Mouse (Mus musculus): Measurements from ENCODE around the gene Fam209. TPM values are rescaled to one million over a fixed set of nuclear protein-coding genes. Genes with fewer than 3 reads are reported as not detected.

The Fam209 gene
- polyA plus RNA-seq, 1 experiment from 2014 or later, result not detected

DNA sequence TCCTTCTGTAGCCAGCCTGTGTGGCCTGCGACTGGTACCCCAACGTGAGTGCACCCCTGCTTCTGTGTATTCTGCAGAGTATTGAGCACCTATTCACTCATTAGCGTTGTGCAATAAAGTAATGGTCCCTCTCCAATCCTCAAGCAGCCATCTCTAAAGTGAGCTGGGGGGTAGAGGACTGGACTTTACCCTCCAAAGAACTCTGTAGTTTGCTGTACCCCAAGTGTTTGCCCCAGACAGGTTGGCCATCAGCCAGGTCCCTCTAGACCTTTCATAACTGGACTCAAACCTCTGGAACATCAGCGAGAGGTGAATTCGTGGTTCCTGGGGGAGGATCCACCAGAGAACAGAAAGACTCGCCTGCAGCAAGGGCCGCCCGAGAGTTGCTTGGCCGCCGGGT is 19.9 kb upstream of the Fam209 start:
- DNase-seq (peak; percentile 66), ATAC-seq (peak; percentile 72)
- WGBS (ENCODE audit: insufficient replicate concordance), result 69% methylated on average over 10 of the region's 10 CpGs
- no peak overlapping the region for H3K9ac ChIP-seq (replicated peaks)
- peaks cover 7% of the 10 kb centered on the region; the same call in 1 of the 2 replicates for H3K4me1 ChIP-seq (ENCODE audit: insufficient read depth)
- H3K27ac ChIP-seq (ENCODE audit: low read depth), result peak overlapping the region; percentile 82
- no peaks in the 10 kb centered on the region for H3K9me3 ChIP-seq (ENCODE audit: low read length)
- H3K27me3 ChIP-seq (ENCODE audit: insufficient read depth, low read length), result no peaks in the 10 kb centered on the region
- H3K36me3 ChIP-seq (replicated peaks; ENCODE audit: insufficient read depth, low read length), result peaks cover 54% of the 10 kb centered on the region
- TF ChIP-seq EP300 (IDR thresholded peaks at IDR 0.05; ENCODE audit: low read depth), result no peak
- TF ChIP-seq CTCF (IDR thresholded peaks at IDR 0.05; ENCODE audit: low read depth), result no peak
- no peak overlapping the region for H3K4me3 ChIP-seq (ENCODE audit: low read depth, low read length)
- peak overlapping the region; percentile 35 for H3K4me2 ChIP-seq (ENCODE audit: low read depth, low read length)

DNA sequence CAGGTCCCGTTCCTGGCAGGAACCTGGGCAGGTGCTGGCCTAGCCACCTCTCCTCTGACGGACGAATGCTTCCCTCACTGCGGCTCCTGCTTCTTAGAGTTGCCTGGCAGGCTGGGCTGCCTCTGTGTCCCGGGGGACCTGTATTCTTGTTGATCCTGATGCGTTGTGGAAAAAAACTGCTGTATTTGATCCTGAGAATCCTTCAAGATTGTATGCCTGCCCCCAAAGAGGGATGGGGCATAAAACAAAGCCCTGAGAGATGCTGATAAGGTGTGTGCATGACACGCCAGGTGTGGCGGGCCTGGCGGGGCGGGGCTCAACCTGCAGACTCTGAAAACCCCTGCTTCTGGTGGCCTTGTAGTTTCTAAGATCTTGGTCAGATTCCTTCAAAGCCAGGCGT is 13.8 kb upstream of the Fam209 start, which contains the start of gene Gcnt7:
TSS of gene Gcnt7 (minus strand) at position 101 of the 400 bp plus-strand sequence.
- no peak within 1 kb of the TSS for H3K4me2 ChIP-seq (ENCODE audit: low read depth, low read length)
- H3K9me3 ChIP-seq (ENCODE audit: low read length), result no peaks in the 10 kb centered on the region
- ATAC-seq, result no peak
- peaks cover 27% of the 10 kb centered on the region for H3K36me3 ChIP-seq (replicated peaks; ENCODE audit: insufficient read depth, low read length)
- no peak within 1 kb of the TSS for H3K9ac ChIP-seq (replicated peaks)
- WGBS (ENCODE audit: insufficient replicate concordance), result 91% methylated on average over 11 of the region's 11 CpGs
- H3K27me3 ChIP-seq (ENCODE audit: insufficient read depth, low read length), result no peaks in the 10 kb centered on the region
- no peak within 1 kb of the TSS for H3K4me3 ChIP-seq (ENCODE audit: low read depth, low read length)
- DNase-seq, result no peak
- no peak within 1 kb of the TSS for H3K27ac ChIP-seq (ENCODE audit: low read depth)
- H3K4me1 ChIP-seq (ENCODE audit: insufficient read depth), result no peaks in the 10 kb centered on the region; the same call in 1 of the 2 replicates
- TF ChIP-seq CTCF (IDR thresholded peaks at IDR 0.05; ENCODE audit: low read depth) (no peak), EP300 (IDR thresholded peaks at IDR 0.05; ENCODE audit: low read depth) (no peak)

DNA sequence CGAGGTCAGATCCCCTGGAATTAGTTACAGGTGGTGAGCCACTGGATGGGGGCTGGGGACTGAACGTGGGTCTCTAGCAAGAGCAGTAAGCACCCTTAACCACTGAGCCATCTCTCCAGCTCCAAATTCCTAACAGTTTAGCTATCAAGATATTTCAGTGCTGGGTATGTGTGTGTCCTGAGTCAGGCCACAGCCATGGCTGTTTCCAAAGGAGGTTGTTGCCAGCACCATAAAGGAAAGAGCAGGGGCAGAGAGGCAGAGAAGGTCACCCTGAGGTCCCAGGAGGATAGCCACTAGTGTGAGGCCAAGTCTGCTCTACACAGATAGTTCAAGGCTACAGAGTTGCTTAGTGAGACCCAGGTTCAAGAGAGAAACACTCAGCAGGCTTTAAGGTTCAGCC is 11.7 kb upstream of the Fam209 start:
- DNase-seq (no peak), ATAC-seq (no peak)
- Histone ChIP-seq H3K36me3 (replicated peaks; ENCODE audit: insufficient read depth, low read length) (peaks cover 38% of the 10 kb centered on the region), H3K9ac (replicated peaks) (no peak overlapping the region), H3K27ac (ENCODE audit: low read depth) (no peak overlapping the region), H3K4me2 (ENCODE audit: low read depth, low read length) (no peak overlapping the region), H3K4me3 (ENCODE audit: low read depth, low read length) (no peak overlapping the region), H3K9me3 (ENCODE audit: low read length) (no peaks in the 10 kb centered on the region), H3K4me1 (ENCODE audit: insufficient read depth) (no peaks in the 10 kb centered on the region), H3K27me3 (ENCODE audit: insufficient read depth, low read length) (no peaks in the 10 kb centered on the region)
- 86% methylated on average over 2 of the region's 2 CpGs for WGBS (ENCODE audit: insufficient replicate concordance)
- TF ChIP-seq EP300 (IDR thresholded peaks at IDR 0.05; ENCODE audit: low read depth) (no peak), CTCF (IDR thresholded peaks at IDR 0.05; ENCODE audit: low read depth) (no peak)

DNA sequence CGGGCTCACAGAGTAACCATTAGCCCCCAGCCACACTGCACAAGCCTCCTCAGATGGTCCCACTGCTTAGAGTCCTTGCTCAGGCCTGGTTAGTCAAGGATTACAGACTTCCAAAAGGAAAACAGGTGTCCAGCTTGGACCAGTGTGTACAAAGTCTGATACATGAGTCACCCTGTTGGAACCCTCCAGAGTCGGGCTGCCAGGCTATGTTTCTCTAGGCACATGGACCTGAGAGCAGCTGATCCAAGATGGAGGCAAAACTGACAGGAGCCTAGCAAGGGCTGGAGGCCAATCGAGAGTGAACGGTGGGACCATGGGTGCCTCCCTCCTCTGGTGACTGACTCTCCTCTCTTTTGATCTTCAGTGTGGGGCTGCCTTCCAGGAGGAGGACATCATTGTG is 9.5 kb upstream of the Fam209 start:
- Histone ChIP-seq H3K4me2 (ENCODE audit: low read depth, low read length) (no peak overlapping the region), H3K36me3 (replicated peaks; ENCODE audit: insufficient read depth, low read length) (peaks cover 47% of the 10 kb centered on the region), H3K4me1 (ENCODE audit: insufficient read depth) (no peaks in the 10 kb centered on the region), H3K9ac (replicated peaks) (no peak overlapping the region), H3K4me3 (ENCODE audit: low read depth, low read length) (no peak overlapping the region), H3K27me3 (ENCODE audit: insufficient read depth, low read length) (no peaks in the 10 kb centered on the region), H3K27ac (ENCODE audit: low read depth) (no peak overlapping the region), H3K9me3 (ENCODE audit: low read length) (no peaks in the 10 kb centered on the region)
- TF ChIP-seq EP300 (IDR thresholded peaks at IDR 0.05; ENCODE audit: low read depth) (no peak), CTCF (IDR thresholded peaks at IDR 0.05; ENCODE audit: low read depth) (no peak)
- DNase-seq (no peak), ATAC-seq (no peak)
- 85% methylated on average over 4 of the region's 4 CpGs for WGBS (ENCODE audit: insufficient replicate concordance)

DNA sequence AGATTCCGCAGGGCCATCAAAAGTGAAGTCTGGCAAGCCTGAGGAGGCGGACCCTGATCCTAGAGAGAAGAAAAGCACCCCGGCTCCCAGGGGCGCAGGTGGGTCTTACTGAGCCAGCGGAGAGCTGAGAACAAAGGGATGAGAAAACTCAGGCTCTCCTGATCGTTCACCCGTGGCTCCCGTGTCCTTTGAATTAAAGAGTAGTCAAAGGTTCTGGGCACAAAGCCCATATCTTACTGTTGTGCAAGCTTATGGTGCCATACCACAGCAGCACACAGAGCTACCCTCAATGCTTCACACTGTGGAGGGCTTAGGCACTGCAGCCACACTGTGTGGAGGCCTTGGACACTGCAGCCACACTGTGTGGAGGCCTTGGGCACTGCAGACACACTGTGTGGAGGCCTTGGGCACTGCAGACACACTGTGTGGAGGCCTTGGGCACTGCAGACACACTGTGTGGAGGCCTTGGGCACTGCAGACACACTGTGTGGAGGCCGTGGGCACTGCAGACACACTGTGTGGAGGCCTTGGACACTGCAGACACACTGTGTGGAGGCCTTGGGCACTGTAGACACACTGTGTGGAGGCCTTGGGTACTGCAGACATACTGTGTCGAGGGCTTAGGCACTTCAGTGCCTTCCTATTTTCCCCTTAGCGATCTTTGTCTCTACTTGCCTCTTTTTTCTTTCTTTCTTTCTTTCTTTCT is 5.7 kb upstream of the Fam209 start:
- no peaks in the 10 kb centered on the region for H3K9me3 ChIP-seq (ENCODE audit: low read length)
- H3K4me3 ChIP-seq (ENCODE audit: low read depth, low read length), result no peak overlapping the region
- H3K4me1 ChIP-seq (ENCODE audit: insufficient read depth), result no peaks in the 10 kb centered on the region
- 83% methylated on average over 11 of the region's 11 CpGs for WGBS (ENCODE audit: insufficient replicate concordance)
- peak; percentile 43 for DNase-seq
- no peak overlapping the region for H3K9ac ChIP-seq (replicated peaks)
- ATAC-seq, result peak; percentile 80
- H3K27me3 ChIP-seq (ENCODE audit: insufficient read depth, low read length), result no peaks in the 10 kb centered on the region
- TF ChIP-seq EP300 (IDR thresholded peaks at IDR 0.05; ENCODE audit: low read depth), result no peak
- 0 out of 2 replicates have a peak, but pooled peaks have one; percentile 30 for TF ChIP-seq CTCF (IDR thresholded peaks at IDR 0.05; ENCODE audit: low read depth)
- no peak overlapping the region for H3K4me2 ChIP-seq (ENCODE audit: low read depth, low read length)
- 0 out of 2 replicates have a peak overlapping the region, but pooled peaks have one; percentile 12 for H3K27ac ChIP-seq (ENCODE audit: low read depth)
- H3K36me3 ChIP-seq (replicated peaks; ENCODE audit: insufficient read depth, low read length), result peaks cover 69% of the 10 kb centered on the region

DNA sequence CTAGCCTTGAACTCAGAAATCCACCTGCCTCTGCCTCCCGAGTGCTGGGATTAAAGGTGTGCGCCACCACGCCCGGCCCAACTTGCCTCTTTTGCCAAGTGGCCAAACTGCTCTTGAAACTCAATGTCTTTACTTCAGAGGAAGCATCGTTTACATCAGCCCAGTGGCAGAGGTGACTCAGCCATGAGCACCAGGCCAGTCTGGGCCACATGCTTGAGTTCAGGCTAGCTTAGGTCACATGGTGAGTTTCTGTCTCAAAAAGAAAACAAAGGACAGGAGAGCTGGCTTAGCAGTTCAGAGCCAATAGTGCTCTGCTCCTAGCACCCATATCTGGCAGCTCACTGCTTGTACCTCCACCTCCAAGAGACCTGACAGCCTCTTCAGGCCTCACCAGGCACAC is 5.1 kb upstream of the Fam209 start:
- H3K4me3 ChIP-seq (ENCODE audit: low read depth, low read length), result no peak overlapping the region
- DNase-seq (no peak), ATAC-seq (no peak)
- no peak overlapping the region for H3K27ac ChIP-seq (ENCODE audit: low read depth)
- H3K4me1 ChIP-seq (ENCODE audit: insufficient read depth), result no peaks in the 10 kb centered on the region
- peaks cover 65% of the 10 kb centered on the region for H3K36me3 ChIP-seq (replicated peaks; ENCODE audit: insufficient read depth, low read length)
- H3K27me3 ChIP-seq (ENCODE audit: insufficient read depth, low read length), result no peaks in the 10 kb centered on the region
- no peak overlapping the region for H3K9ac ChIP-seq (replicated peaks)
- no peaks in the 10 kb centered on the region for H3K9me3 ChIP-seq (ENCODE audit: low read length)
- 95% methylated on average over 5 of the region's 5 CpGs for WGBS (ENCODE audit: insufficient replicate concordance)
- no peak overlapping the region for H3K4me2 ChIP-seq (ENCODE audit: low read depth, low read length)
- TF ChIP-seq CTCF (IDR thresholded peaks at IDR 0.05; ENCODE audit: low read depth) (no peak), EP300 (IDR thresholded peaks at IDR 0.05; ENCODE audit: low read depth) (no peak)
